Mouse (Mus musculus): ENCODE data around the gene Mia2.

- TF ChIP-seq POLR2A (IDR thresholded peaks at IDR 0.05; ENCODE audit: extremely low read depth, insufficient read depth, low read length) (no peak), CTCF (IDR thresholded peaks at IDR 0.05; ENCODE audit: low read depth, low read length) (no peak)
Measured at GRCm38 (mm10) chr12:59105914-59106313, 10.3 kb downstream of the Mia2 start.
